Mouse (Mus musculus): ENCODE results near the gene Morn1. TPM values are rescaled to one million over a fixed set of nuclear protein-coding genes. Genes with fewer than 3 reads are reported as not detected.
A peak's percentile ranks its signal among the peaks of the same experiment; 100 is the strongest.

The Morn1 gene
- polyA plus RNA-seq, 1 experiment = 12.6 TPM

DNA sequence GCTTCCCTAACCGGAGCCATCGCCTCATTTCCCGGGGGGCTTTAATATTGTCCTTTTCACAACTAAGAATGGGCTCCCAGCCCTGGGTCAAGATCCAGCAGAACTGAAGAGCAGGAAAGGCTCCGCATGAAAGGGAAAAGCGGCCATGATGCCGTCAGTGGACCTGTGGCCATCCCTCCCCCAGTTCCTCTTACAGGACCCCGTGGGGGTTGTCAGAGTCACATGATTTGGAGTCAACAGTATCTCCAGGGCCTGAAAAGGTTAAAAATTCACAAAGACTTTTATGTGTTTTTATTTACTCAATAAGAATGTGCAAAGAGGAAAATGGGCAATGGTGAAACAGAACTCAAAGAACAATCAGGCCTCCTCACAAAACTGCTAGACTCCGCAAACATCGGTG lies 99.5 kb downstream of the Morn1 start:
- no peak for DNase-seq (ENCODE audit: low read depth)
- no peak for TF ChIP-seq CTCF (IDR thresholded peaks at IDR 0.05; ENCODE audit: borderline replicate concordance, extremely low read depth, insufficient read depth, insufficient read length)
- TF ChIP-seq POLR2A (IDR thresholded peaks at IDR 0.05; ENCODE audit: borderline replicate concordance, extremely low read depth, insufficient read depth, insufficient read length, poor library complexity, severe bottlenecking) = no peak

DNA sequence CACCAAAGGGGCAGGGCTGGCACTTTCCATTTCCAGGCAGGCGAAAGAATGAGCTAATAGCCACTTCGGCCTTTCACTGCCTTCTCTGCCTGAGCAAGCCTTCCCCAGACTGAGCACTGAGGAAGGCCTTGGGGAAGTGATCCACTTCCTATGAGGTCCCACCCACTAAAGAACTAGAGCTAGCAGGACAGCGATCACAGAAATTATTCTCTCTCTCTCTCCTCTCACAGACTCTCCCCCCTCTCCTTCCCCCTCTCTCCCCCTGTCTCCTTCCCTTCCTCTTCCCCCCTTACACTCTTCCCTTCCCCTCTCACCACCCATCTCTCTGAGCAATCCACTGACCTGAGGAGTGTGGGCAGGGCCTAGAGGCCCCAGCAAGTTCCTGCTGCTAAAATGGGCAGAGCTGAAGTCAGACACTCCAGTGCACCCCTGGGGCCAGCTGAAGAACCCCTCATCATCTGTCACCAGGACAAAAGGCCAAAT lies 100.9 kb downstream of the Morn1 start:
- no peak for DNase-seq (ENCODE audit: low read depth)
- TF ChIP-seq CTCF (IDR thresholded peaks at IDR 0.05; ENCODE audit: borderline replicate concordance, extremely low read depth, insufficient read depth, insufficient read length) = no peak
- TF ChIP-seq POLR2A (IDR thresholded peaks at IDR 0.05; ENCODE audit: borderline replicate concordance, extremely low read depth, insufficient read depth, insufficient read length, poor library complexity, severe bottlenecking) = no peak

DNA sequence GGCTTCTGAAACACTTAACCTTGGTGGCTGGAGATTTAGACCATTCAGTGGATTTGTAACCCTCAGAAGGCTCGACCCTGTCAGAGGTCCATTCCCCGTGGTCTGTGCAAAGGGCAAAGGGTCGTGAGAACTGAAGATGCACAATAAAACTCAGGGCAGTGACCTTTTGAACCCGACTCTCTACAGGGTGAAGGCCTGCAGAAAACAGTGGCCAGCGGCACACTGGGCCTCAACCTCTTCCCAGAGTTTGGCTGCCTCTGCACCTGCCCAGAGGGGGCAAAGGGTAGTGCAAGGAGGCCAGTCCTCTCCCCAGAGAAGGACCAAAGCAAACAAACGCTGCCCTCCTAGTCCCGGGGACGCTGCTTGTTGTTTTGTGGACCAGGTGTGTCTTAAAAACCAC lies 102.0 kb downstream of the Morn1 start:
- no peak for TF ChIP-seq CTCF (IDR thresholded peaks at IDR 0.05; ENCODE audit: borderline replicate concordance, extremely low read depth, insufficient read depth, insufficient read length)
- TF ChIP-seq POLR2A (IDR thresholded peaks at IDR 0.05; ENCODE audit: borderline replicate concordance, extremely low read depth, insufficient read depth, insufficient read length, poor library complexity, severe bottlenecking) = no peak
- no peak for DNase-seq (ENCODE audit: low read depth)

DNA sequence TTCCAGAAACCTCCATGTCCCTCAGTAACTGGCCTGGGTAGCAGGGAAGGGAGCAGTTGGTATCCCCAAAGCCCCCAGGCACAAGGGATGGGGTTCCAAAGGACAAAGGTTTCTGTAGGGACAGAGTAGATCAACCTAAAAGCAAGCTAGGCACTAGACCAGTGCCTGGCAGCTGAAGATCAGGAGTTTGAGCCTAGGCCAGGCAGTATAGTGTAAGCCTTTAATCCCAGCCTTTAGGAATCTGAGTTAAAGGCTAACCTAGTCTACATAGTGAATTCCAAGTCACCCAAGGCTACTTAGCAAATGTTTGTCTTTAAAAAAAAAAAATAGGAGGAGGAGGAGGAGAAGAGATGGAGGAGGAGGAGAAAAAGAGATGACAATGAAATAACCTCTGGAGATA lies 102.4 kb downstream of the Morn1 start:
- DNase-seq (ENCODE audit: low read depth) = no peak

DNA sequence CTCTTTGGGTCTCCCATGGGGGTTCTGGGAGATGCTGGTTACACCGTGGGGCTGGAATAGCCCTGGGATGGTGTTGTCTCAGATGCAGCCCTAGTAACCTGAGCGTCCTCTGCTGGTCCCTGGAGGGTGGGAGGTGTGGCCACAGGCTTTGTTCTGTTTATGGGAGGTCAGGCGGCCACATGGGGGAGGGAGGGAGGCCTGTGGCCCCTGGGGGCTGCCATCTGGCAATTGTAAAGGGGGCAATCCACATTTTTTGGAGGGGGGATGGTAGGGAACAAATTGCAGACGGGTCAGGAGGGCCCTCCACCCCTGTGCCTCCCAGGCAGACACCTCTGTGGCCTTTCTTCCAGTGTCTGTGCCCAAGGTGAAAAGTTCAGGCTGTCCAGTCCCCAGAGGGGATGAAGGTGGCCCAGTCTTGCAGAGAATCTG lies 103.3 kb downstream of the Morn1 start:
- TF ChIP-seq CTCF (IDR thresholded peaks at IDR 0.05; ENCODE audit: borderline replicate concordance, extremely low read depth, insufficient read depth, insufficient read length) (no peak), POLR2A (IDR thresholded peaks at IDR 0.05; ENCODE audit: borderline replicate concordance, extremely low read depth, insufficient read depth, insufficient read length, poor library complexity, severe bottlenecking) (no peak)
- DNase-seq (ENCODE audit: low read depth) = peak; percentile 20

More for the DNA sequence above, 102.4 kb downstream of the Morn1 start:
- TF ChIP-seq POLR2A (IDR thresholded peaks at IDR 0.05; ENCODE audit: borderline replicate concordance, extremely low read depth, insufficient read depth, insufficient read length, poor library complexity, severe bottlenecking) (no peak), CTCF (IDR thresholded peaks at IDR 0.05; ENCODE audit: borderline replicate concordance, extremely low read depth, insufficient read depth, insufficient read length) (no peak)

DNA sequence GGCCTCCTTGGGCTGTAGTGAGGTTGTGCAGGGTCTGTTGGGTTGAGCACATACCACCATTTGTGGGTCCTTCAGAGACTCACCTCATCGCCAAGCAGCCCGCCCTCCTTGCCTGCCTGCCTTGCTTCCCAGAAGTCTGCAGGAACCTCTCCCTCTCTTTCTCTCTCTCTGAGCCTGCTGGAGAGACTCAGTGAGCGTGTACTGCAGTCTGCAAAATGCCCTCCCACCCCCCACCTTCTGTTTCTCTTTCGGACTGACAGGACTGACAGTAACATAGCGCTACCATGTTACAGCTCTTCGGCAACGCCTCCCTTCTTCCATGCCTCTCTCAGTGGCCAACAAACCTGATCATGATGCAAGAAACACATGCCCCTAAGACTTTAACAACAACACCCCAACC lies 103.9 kb downstream of the Morn1 start:
- TF ChIP-seq CTCF (IDR thresholded peaks at IDR 0.05; ENCODE audit: borderline replicate concordance, extremely low read depth, insufficient read depth, insufficient read length) (no peak), POLR2A (IDR thresholded peaks at IDR 0.05; ENCODE audit: borderline replicate concordance, extremely low read depth, insufficient read depth, insufficient read length, poor library complexity, severe bottlenecking) (no peak)
- peak; percentile 50 for DNase-seq (ENCODE audit: low read depth)

Other genes with a start within 250 kb of the Morn1 start
- gene Ttc34, start 249.1 kb upstream of the Morn1 start, polyA plus RNA-seq (2012; rRNA removed) = 0.50 and 1.00 TPM in 2 replicates
- gene Mmel1, start 217.0 kb upstream of the Morn1 start, polyA plus RNA-seq (2012; rRNA removed) = 0.29 and 0.30 TPM in 2 replicates
- 28.9 and 30.7 TPM in 2 replicates for gene Fam213b, start 187.4 kb upstream of the Morn1 start, polyA plus RNA-seq (2012; rRNA removed)
- 0.79 and 1.8 TPM in 2 replicates for gene Tnfrsf14, start 158.0 kb upstream of the Morn1 start, polyA plus RNA-seq (2012; rRNA removed)
- 76.0 and 114 TPM in 2 replicates for gene Hes5, start 125.7 kb upstream of the Morn1 start, polyA plus RNA-seq (2012; rRNA removed)
- gene Pank4, start 122.5 kb upstream of the Morn1 start, polyA plus RNA-seq (2012; rRNA removed) = 68.0 and 95.5 TPM in 2 replicates
- 33.7 and 37.6 TPM in 2 replicates for gene Plch2, start 29.8 kb upstream of the Morn1 start, polyA plus RNA-seq (2012; rRNA removed)
- 19.2 and 27.0 TPM in 2 replicates for gene Pex10, start 19.6 kb upstream of the Morn1 start, polyA plus RNA-seq (2012; rRNA removed)
- gene Rer1, start 195 bp upstream of the Morn1 start, polyA plus RNA-seq (2012; rRNA removed) = 84.0 and 95.7 TPM in 2 replicates
- 38.6 and 55.2 TPM in 2 replicates for gene Ski, start 136.0 kb downstream of the Morn1 start, polyA plus RNA-seq (2012; rRNA removed)
- 71.9 and 96.0 TPM in 2 replicates for gene Faap20, start 163.2 kb downstream of the Morn1 start, polyA plus RNA-seq (2012; rRNA removed)

All from brain, embryonic 14.5 days (tissue).